Mouse (Mus musculus): Measurements from ENCODE around the gene Clstn3. TPM values are rescaled to one million over a fixed set of nuclear protein-coding genes. Genes with fewer than 3 reads are reported as not detected.
"Not testable (repeated sequence)": the region's sequence is repeated elsewhere in the genome, so short reads cannot be mapped to it uniquely, and the experiment has no call there.

Clstn3 gene
- polyA plus RNA-seq, 1 experiment from 2014 or later: 1.8 TPM

- Histone ChIP-seq H3K4me1 (ENCODE audit: insufficient read depth) (peaks cover 9% of the 10 kb centered on the region), H3K27ac (ENCODE audit: low read depth) (peak overlapping the region; percentile 86), H3K27me3 (ENCODE audit: insufficient read depth, low read length) (no peaks in the 10 kb centered on the region), H3K9ac (replicated peaks) (peak overlapping the region; percentile 91), H3K36me3 (replicated peaks; ENCODE audit: insufficient read depth, low read length) (peaks cover 18% of the 10 kb centered on the region), H3K9me3 (ENCODE audit: low read length) (no peaks in the 10 kb centered on the region), H3K4me3 (ENCODE audit: low read depth, low read length) (peak overlapping the region; percentile 90), H3K4me2 (ENCODE audit: low read depth, low read length) (peak overlapping the region; percentile 77)
- 2% methylated on average over 44 of the region's 45 CpGs for WGBS (ENCODE audit: insufficient replicate concordance)
- peak; percentile 52 for ATAC-seq
- DNase-seq: no peak
- TF ChIP-seq CTCF (IDR thresholded peaks at IDR 0.05; ENCODE audit: low read depth) (no peak), EP300 (IDR thresholded peaks at IDR 0.05; ENCODE audit: low read depth) (no peak)
Measured at GRCm38 (mm10) chr6:124414150-124414926, 50.3 kb downstream of the Clstn3 start.

- Histone ChIP-seq H3K4me1 (ENCODE audit: insufficient read depth) (peaks cover 9% of the 10 kb centered on the region), H3K27ac (ENCODE audit: low read depth) (peak overlapping the region; percentile 86), H3K9me3 (ENCODE audit: low read length) (no peaks in the 10 kb centered on the region), H3K36me3 (replicated peaks; ENCODE audit: insufficient read depth, low read length) (peaks cover 18% of the 10 kb centered on the region), H3K9ac (replicated peaks) (peak overlapping the region; percentile 91), H3K4me2 (ENCODE audit: low read depth, low read length) (peak overlapping the region; percentile 77), H3K27me3 (ENCODE audit: insufficient read depth, low read length) (no peaks in the 10 kb centered on the region), H3K4me3 (ENCODE audit: low read depth, low read length) (peak overlapping the region; percentile 90)
- no peak for ATAC-seq
- WGBS (ENCODE audit: insufficient replicate concordance): 44% methylated on average over 3 of the region's 3 CpGs
- DNase-seq: no peak
- TF ChIP-seq EP300 (IDR thresholded peaks at IDR 0.05; ENCODE audit: low read depth): no peak
- TF ChIP-seq CTCF (IDR thresholded peaks at IDR 0.05; ENCODE audit: low read depth): no peak
Measured at GRCm38 (mm10) chr6:124413770-124414149, 50.8 kb downstream of the Clstn3 start.

- Histone ChIP-seq H3K9me3 (ENCODE audit: low read length) (no peaks in the 10 kb centered on the region), H3K4me3 (ENCODE audit: low read depth, low read length) (no peak overlapping the region), H3K27me3 (ENCODE audit: insufficient read depth, low read length) (no peaks in the 10 kb centered on the region), H3K9ac (replicated peaks) (no peak overlapping the region), H3K27ac (ENCODE audit: low read depth) (no peak overlapping the region), H3K4me1 (ENCODE audit: insufficient read depth) (peaks cover 2% of the 10 kb centered on the region), H3K36me3 (replicated peaks; ENCODE audit: insufficient read depth, low read length) (peaks cover 45% of the 10 kb centered on the region), H3K4me2 (ENCODE audit: low read depth, low read length) (no peak overlapping the region)
- ATAC-seq: no peak
- TF ChIP-seq CTCF (IDR thresholded peaks at IDR 0.05; ENCODE audit: low read depth) (no peak), EP300 (IDR thresholded peaks at IDR 0.05; ENCODE audit: low read depth) (no peak)
- WGBS (ENCODE audit: insufficient replicate concordance): 80% methylated on average over 5 of the region's 5 CpGs
- no peak for DNase-seq
Measured at GRCm38 (mm10) chr6:124408355-124408754, 56.2 kb downstream of the Clstn3 start.

- H3K4me2 ChIP-seq (ENCODE audit: low read depth, low read length): no peak overlapping the region
- H3K27me3 ChIP-seq (ENCODE audit: insufficient read depth, low read length): no peaks in the 10 kb centered on the region
- TF ChIP-seq CTCF (IDR thresholded peaks at IDR 0.05; ENCODE audit: low read depth): no peak
- no peak for TF ChIP-seq EP300 (IDR thresholded peaks at IDR 0.05; ENCODE audit: low read depth)
- H3K36me3 ChIP-seq (replicated peaks; ENCODE audit: insufficient read depth, low read length): peaks cover 49% of the 10 kb centered on the region
- H3K9me3 ChIP-seq (ENCODE audit: low read length): no peaks in the 10 kb centered on the region
- H3K27ac ChIP-seq (ENCODE audit: low read depth): no peak overlapping the region
- ATAC-seq: no peak
- no peak overlapping the region for H3K4me3 ChIP-seq (ENCODE audit: low read depth, low read length)
- H3K4me1 ChIP-seq (ENCODE audit: insufficient read depth): no peaks in the 10 kb centered on the region
- no peak for DNase-seq
- no peak overlapping the region for H3K9ac ChIP-seq (replicated peaks)
Measured at GRCm38 (mm10) chr6:124407180-124407579, 57.4 kb downstream of the Clstn3 start.

- no peak overlapping the region for H3K4me3 ChIP-seq (ENCODE audit: low read depth, low read length)
- DNase-seq: peak; percentile 49
- no peak overlapping the region for H3K4me2 ChIP-seq (ENCODE audit: low read depth, low read length)
- TF ChIP-seq EP300 (IDR thresholded peaks at IDR 0.05; ENCODE audit: low read depth): no peak
- TF ChIP-seq CTCF (IDR thresholded peaks at IDR 0.05; ENCODE audit: low read depth): no peak
- H3K9ac ChIP-seq (replicated peaks): no peak overlapping the region
- peak overlapping the region; percentile 62 for H3K27ac ChIP-seq (ENCODE audit: low read depth)
- WGBS (ENCODE audit: insufficient replicate concordance): 81% methylated on average over 10 of the region's 10 CpGs
- H3K27me3 ChIP-seq (ENCODE audit: insufficient read depth, low read length): no peaks in the 10 kb centered on the region
- H3K9me3 ChIP-seq (ENCODE audit: low read length): no peaks in the 10 kb centered on the region
- peak; percentile 84 for ATAC-seq
- no peaks in the 10 kb centered on the region for H3K4me1 ChIP-seq (ENCODE audit: insufficient read depth)
- H3K36me3 ChIP-seq (replicated peaks; ENCODE audit: insufficient read depth, low read length): peaks cover 52% of the 10 kb centered on the region
Measured at GRCm38 (mm10) chr6:124406326-124406725, 58.3 kb downstream of the Clstn3 start.

GRCm38 (mm10) chr6:124399738-124400137, 64.9 kb downstream of the Clstn3 start:
- no peak overlapping the region for H3K4me2 ChIP-seq (ENCODE audit: low read depth, low read length)
- no peak overlapping the region for H3K9ac ChIP-seq (replicated peaks)
- no peak for TF ChIP-seq EP300 (IDR thresholded peaks at IDR 0.05; ENCODE audit: low read depth)
- no peak for TF ChIP-seq CTCF (IDR thresholded peaks at IDR 0.05; ENCODE audit: low read depth)
- H3K4me1 ChIP-seq (ENCODE audit: insufficient read depth): no peaks in the 10 kb centered on the region
- no peaks in the 10 kb centered on the region for H3K9me3 ChIP-seq (ENCODE audit: low read length)
- 87% methylated on average over 6 of the region's 6 CpGs for WGBS (ENCODE audit: insufficient replicate concordance)
- H3K27me3 ChIP-seq (ENCODE audit: insufficient read depth, low read length): no peaks in the 10 kb centered on the region
- no peak overlapping the region for H3K4me3 ChIP-seq (ENCODE audit: low read depth, low read length)
- DNase-seq: no peak
- H3K27ac ChIP-seq (ENCODE audit: low read depth): no peak overlapping the region
- H3K36me3 ChIP-seq (replicated peaks; ENCODE audit: insufficient read depth, low read length): peaks cover 76% of the 10 kb centered on the region
- ATAC-seq: no peak

- not testable (repeated sequence) for H3K4me3 ChIP-seq (ENCODE audit: low read depth, low read length); H3K9me3 ChIP-seq (ENCODE audit: low read length); H3K27ac ChIP-seq (ENCODE audit: low read depth); H3K4me1 ChIP-seq (ENCODE audit: insufficient read depth); H3K27me3 ChIP-seq (ENCODE audit: insufficient read depth, low read length); ATAC-seq; H3K9ac ChIP-seq (replicated peaks); DNase-seq; H3K4me2 ChIP-seq (ENCODE audit: low read depth, low read length)
- H3K36me3 ChIP-seq (replicated peaks; ENCODE audit: insufficient read depth, low read length): peaks cover 34% of the 10 kb centered on the region
- WGBS (ENCODE audit: insufficient replicate concordance): 79% methylated on average over 3 of the region's 3 CpGs
Measured at GRCm38 (mm10) chr6:124394991-124395390, 69.6 kb downstream of the Clstn3 start.

Other genes starting within 250 kb of the Clstn3 start
- gene Vmn2r27, start 232.9 kb downstream of the Clstn3 start, polyA plus RNA-seq (2015; fragmentation: Nextera tagmentation; extraction: Ambion mirVana): not detected in 2 replicates
- 0.90 and 1.0 TPM in 2 replicates for gene Cd163, start 160.1 kb downstream of the Clstn3 start, polyA plus RNA-seq (2015; fragmentation: Nextera tagmentation; extraction: Ambion mirVana)
- gene Pex5, start 49.7 kb downstream of the Clstn3 start, polyA plus RNA-seq (2015; fragmentation: Nextera tagmentation; extraction: Ambion mirVana): 31.6 and 32.5 TPM in 2 replicates
- gene C1rl, start 28.3 kb upstream of the Clstn3 start, polyA plus RNA-seq (2015; fragmentation: Nextera tagmentation; extraction: Ambion mirVana): 31.1 and 36.2 TPM in 2 replicates
- 63.0 and 65.0 TPM in 2 replicates for gene C1ra, start 47.6 kb upstream of the Clstn3 start, polyA plus RNA-seq (2015; fragmentation: Nextera tagmentation; extraction: Ambion mirVana)
- 118 and 130 TPM in 2 replicates for gene C1s1, start 77.6 kb upstream of the Clstn3 start, polyA plus RNA-seq (2015; fragmentation: Nextera tagmentation; extraction: Ambion mirVana)
- gene C1rb, start 105.5 kb upstream of the Clstn3 start, polyA plus RNA-seq (2015; fragmentation: Nextera tagmentation; extraction: Ambion mirVana): not detected in 2 replicates
- gene C1s2, start 171.3 kb upstream of the Clstn3 start, polyA plus RNA-seq (2015; fragmentation: Nextera tagmentation; extraction: Ambion mirVana): 0.04 TPM in 1 of 2 replicates, not detected in the other
- gene Lpcat3, start 198.2 kb upstream of the Clstn3 start, polyA plus RNA-seq (2015; fragmentation: Nextera tagmentation; extraction: Ambion mirVana): 68.7 and 72.6 TPM in 2 replicates
- gene Emg1, start 247.4 kb upstream of the Clstn3 start, polyA plus RNA-seq (2015; fragmentation: Nextera tagmentation; extraction: Ambion mirVana): 93.2 and 96.9 TPM in 2 replicates
- gene Phb2, start 247.5 kb upstream of the Clstn3 start, polyA plus RNA-seq (2015; fragmentation: Nextera tagmentation; extraction: Ambion mirVana): 308 and 318 TPM in 2 replicates

Measured in liver, postnatal 0 days (tissue).